Mouse (Mus musculus) layer of hippocampus, postnatal 14 days (tissue): ENCODE data around the gene Smoc1. TPM values are rescaled to one million over a fixed set of nuclear protein-coding genes. Genes with fewer than 3 reads are reported as not detected.

Experiments
- DNase-seq, 2 experiments: peaks; one replicate each; pipeline ENCODE4 v3.0.0; 2021 to 2022; ENCODE audit warnings: low spot score in 2 of 2, mixed read lengths in 1 of 2
- total RNA-seq, 2 experiments: library from RNA; stranded (reverse); gene quantifications; 2 replicates each; pipeline ENCODE4 v1.2.3; 2021

Smoc1 gene
- total RNA-seq, 2 experiments from 2014 or later, result 8.3 to 8.7 TPM

GRCm38 (mm10) chr12:81161282-81161681 is 134.7 kb downstream of the Smoc1 start:
- DNase-seq, result no peak

- DNase-seq, result no peak
Observed at GRCm38 (mm10) chr12:81163131-81163530, 136.5 kb downstream of the Smoc1 start.

- no peak for DNase-seq
Observed at GRCm38 (mm10) chr12:81163566-81163965, 137.0 kb downstream of the Smoc1 start.

- no peak for DNase-seq
Observed at GRCm38 (mm10) chr12:81166092-81166491, 139.5 kb downstream of the Smoc1 start.

- DNase-seq, result no peak
Observed at GRCm38 (mm10) chr12:81166615-81167014, 140.0 kb downstream of the Smoc1 start.

- DNase-seq, result no peak
Observed at GRCm38 (mm10) chr12:81167142-81167541, 140.5 kb downstream of the Smoc1 start.

- DNase-seq, result no peak
Observed at GRCm38 (mm10) chr12:81168031-81168430, 141.4 kb downstream of the Smoc1 start.

GRCm38 (mm10) chr12:81168494-81168893 is 141.9 kb downstream of the Smoc1 start:
- no peak for DNase-seq

GRCm38 (mm10) chr12:81170076-81170475 is 143.5 kb downstream of the Smoc1 start:
- no peak for DNase-seq

GRCm38 (mm10) chr12:81173011-81173410 is 146.4 kb downstream of the Smoc1 start:
- DNase-seq, result no peak

- DNase-seq, result no peak
Observed at GRCm38 (mm10) chr12:81173893-81174292, 147.3 kb downstream of the Smoc1 start.

- no peak for DNase-seq
Observed at GRCm38 (mm10) chr12:81175252-81175651, 148.6 kb downstream of the Smoc1 start.

GRCm38 (mm10) chr12:81182073-81182472 is 155.5 kb downstream of the Smoc1 start:
- DNase-seq, result peak; percentile 44 to 60

GRCm38 (mm10) chr12:81184967-81185366 is 158.4 kb downstream of the Smoc1 start:
- no peak for DNase-seq

GRCm38 (mm10) chr12:81186081-81186480 is 159.5 kb downstream of the Smoc1 start:
- no peak for DNase-seq

- DNase-seq, result no peak
Observed at GRCm38 (mm10) chr12:81186668-81187067, 160.1 kb downstream of the Smoc1 start.

- DNase-seq, result no peak
Observed at GRCm38 (mm10) chr12:81188423-81188822, 161.8 kb downstream of the Smoc1 start.

- DNase-seq, result no peak
Observed at GRCm38 (mm10) chr12:81188996-81189395, 162.4 kb downstream of the Smoc1 start.

GRCm38 (mm10) chr12:81189636-81190035 is 163.0 kb downstream of the Smoc1 start:
- no peak for DNase-seq

GRCm38 (mm10) chr12:81193968-81194367 is 167.4 kb downstream of the Smoc1 start:
- DNase-seq, result no peak

- no peak for DNase-seq
Observed at GRCm38 (mm10) chr12:81197468-81198075, 171.0 kb downstream of the Smoc1 start.

GRCm38 (mm10) chr12:81199280-81199955 is 172.8 kb downstream of the Smoc1 start:
- DNase-seq, result peak; percentile 69 to 82

- DNase-seq, result no peak
Observed at GRCm38 (mm10) chr12:81203226-81203625, 176.6 kb downstream of the Smoc1 start.
